Mouse (Mus musculus): ENCODE measurements around the gene Sh3pxd2a.

DNA sequence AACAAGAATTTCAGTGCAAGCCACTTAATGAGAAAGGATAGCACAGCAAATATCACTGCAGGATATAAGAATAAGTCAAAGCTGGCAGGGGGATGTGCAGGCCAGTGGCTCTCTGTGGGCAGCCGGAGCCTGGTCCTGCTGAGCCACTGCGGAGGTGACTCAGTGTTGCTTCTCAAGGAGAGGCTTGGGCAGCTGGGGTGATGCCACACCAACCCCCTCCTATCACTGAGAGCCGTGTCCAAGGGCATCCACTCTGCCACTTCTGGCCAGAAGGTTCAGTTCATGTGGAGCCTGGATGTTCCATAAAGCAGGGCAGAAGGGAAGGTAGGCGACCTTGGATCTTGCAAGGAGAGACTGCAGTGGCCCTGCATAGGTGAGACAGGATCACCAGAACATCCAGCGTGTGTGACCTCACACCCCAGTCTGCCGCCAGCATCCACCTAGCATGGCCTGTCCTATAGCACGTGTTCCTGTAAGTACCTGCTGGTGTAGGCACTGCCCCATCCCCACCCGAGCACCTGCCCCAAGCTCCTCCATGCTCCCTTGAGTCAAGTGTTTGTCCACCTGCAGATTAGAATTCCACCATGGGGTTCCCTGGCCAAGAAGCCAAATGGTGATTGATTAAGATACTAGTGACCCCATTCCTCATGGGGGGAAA lies 89.2 kb downstream of the Sh3pxd2a start:
- TF ChIP-seq CTCF (IDR thresholded peaks at IDR 0.05; ENCODE audit: borderline replicate concordance, insufficient read depth, low read length) (no peak), POLR2A (IDR thresholded peaks at IDR 0.05; ENCODE audit: low read depth, low read length) (no peak)
